Mouse (Mus musculus) left cerebral cortex, postnatal 10 days (tissue): Measurements from ENCODE around the gene Fam178b. TPM values are rescaled to one million over a fixed set of nuclear protein-coding genes. Genes with fewer than 3 reads are reported as not detected.
A peak's percentile ranks its signal among the peaks of the same experiment; 100 is the strongest.
"Not testable (repeated sequence)": the region's sequence is repeated elsewhere in the genome, so short reads cannot be mapped to it uniquely, and the experiment has no call there.

Experiments used
- DNase-seq, 2 experiments: peaks; one replicate each; pipeline ENCODE4 v3.0.0; 2021 to 2022; ENCODE audit warnings: low spot score in 2 of 2, mixed read lengths in 1 of 2; ENCODE audit errors: extremely low spot score in 1 of 2
- intact Hi-C: fragments of 180-260 bp; cut with DNase I; formaldehyde crosslinking; loops from one replicate; pipeline ENCODE4 v1.15.1; 2025
- total RNA-seq, 2 experiments: library from RNA; stranded (reverse); gene quantifications; 2 replicates each; pipeline ENCODE4 v1.2.3; 2021

Fam178b gene
- total RNA-seq, 2 experiments from 2014 or later, result 0.69 TPM; not detected in 1

GRCm38 (mm10) chr1:36680893-36681292, 2.1 kb downstream of the Fam178b start:
- no peak for DNase-seq
- intact Hi-C loops, result no loop called here

- intact Hi-C loops, result no loop called here
- no peak for DNase-seq
Observed at GRCm38 (mm10) chr1:36674936-36675335, 8.0 kb downstream of the Fam178b start.

- intact Hi-C loops, result no loop called here
- DNase-seq, result no peak
Observed at GRCm38 (mm10) chr1:36672648-36673350, 10.2 kb downstream of the Fam178b start.

GRCm38 (mm10) chr1:36671260-36671659, 11.7 kb downstream of the Fam178b start:
- intact Hi-C loops, result no loop called here
- DNase-seq, result no peak

GRCm38 (mm10) chr1:36670256-36670655, 12.7 kb downstream of the Fam178b start:
- no peak for DNase-seq
- intact Hi-C loops, result no loop called here

GRCm38 (mm10) chr1:36668007-36668406, 15.0 kb downstream of the Fam178b start:
- DNase-seq, intact Hi-C loops: not testable (repeated sequence)

- intact Hi-C loops, result no loop called here
- no peak for DNase-seq
Observed at GRCm38 (mm10) chr1:36665934-36666333, 17.0 kb downstream of the Fam178b start.

- intact Hi-C loops, result no loop called here
- no peak for DNase-seq
Observed at GRCm38 (mm10) chr1:36665165-36665723, 17.7 kb downstream of the Fam178b start.

GRCm38 (mm10) chr1:36664457-36664856, 18.5 kb downstream of the Fam178b start:
- DNase-seq, result peak in 1 of 2 experiments; percentile 36
- intact Hi-C loops, result no loop called here

GRCm38 (mm10) chr1:36658621-36659399, 24.2 kb downstream of the Fam178b start:
- DNase-seq, result no peak
- intact Hi-C loops, result no loop called here

GRCm38 (mm10) chr1:36657658-36658415, 25.1 kb downstream of the Fam178b start:
- intact Hi-C loops, result no loop called here
- no peak for DNase-seq

- no peak for DNase-seq
- intact Hi-C loops, result no loop called here
Observed at GRCm38 (mm10) chr1:36656233-36656632, 26.8 kb downstream of the Fam178b start.

GRCm38 (mm10) chr1:36655039-36655438, 27.9 kb downstream of the Fam178b start:
- DNase-seq, result no peak
- intact Hi-C loops, result no loop called here

GRCm38 (mm10) chr1:36647631-36648030, 35.4 kb downstream of the Fam178b start:
- intact Hi-C loops, result no loop called here

GRCm38 (mm10) chr1:36646285-36646684, 36.7 kb downstream of the Fam178b start:
- intact Hi-C loops, result no loop called here

More at GRCm38 (mm10) chr1:36647631-36648030, 35.4 kb downstream of the Fam178b start:
- DNase-seq, result peak in 1 of 2 experiments; percentile 50

GRCm38 (mm10) chr1:36644615-36645007, 38.4 kb downstream of the Fam178b start:
- intact Hi-C loops, result loop anchor here (5.0 kb wide), 1 partner anchor 77 kb away; no protein-coding TSS in a partner anchor
- DNase-seq, result no peak

More at GRCm38 (mm10) chr1:36646285-36646684, 36.7 kb downstream of the Fam178b start:
- no peak for DNase-seq

GRCm38 (mm10) chr1:36643957-36644614, 38.9 kb downstream of the Fam178b start:
- intact Hi-C loops, result loop anchor here (5.0 kb wide), 1 partner anchor 77 kb away; no protein-coding TSS in a partner anchor
- no peak for DNase-seq

GRCm38 (mm10) chr1:36635826-36636485, 47.0 kb downstream of the Fam178b start:
- intact Hi-C loops, result loop anchor here (5.0 kb wide), 1 partner anchor 79 kb away; the partner anchor contains the start of gene Sema4c
- no peak for DNase-seq
